Mouse (Mus musculus): ENCODE results near the gene Lmbr1l.

DNA sequence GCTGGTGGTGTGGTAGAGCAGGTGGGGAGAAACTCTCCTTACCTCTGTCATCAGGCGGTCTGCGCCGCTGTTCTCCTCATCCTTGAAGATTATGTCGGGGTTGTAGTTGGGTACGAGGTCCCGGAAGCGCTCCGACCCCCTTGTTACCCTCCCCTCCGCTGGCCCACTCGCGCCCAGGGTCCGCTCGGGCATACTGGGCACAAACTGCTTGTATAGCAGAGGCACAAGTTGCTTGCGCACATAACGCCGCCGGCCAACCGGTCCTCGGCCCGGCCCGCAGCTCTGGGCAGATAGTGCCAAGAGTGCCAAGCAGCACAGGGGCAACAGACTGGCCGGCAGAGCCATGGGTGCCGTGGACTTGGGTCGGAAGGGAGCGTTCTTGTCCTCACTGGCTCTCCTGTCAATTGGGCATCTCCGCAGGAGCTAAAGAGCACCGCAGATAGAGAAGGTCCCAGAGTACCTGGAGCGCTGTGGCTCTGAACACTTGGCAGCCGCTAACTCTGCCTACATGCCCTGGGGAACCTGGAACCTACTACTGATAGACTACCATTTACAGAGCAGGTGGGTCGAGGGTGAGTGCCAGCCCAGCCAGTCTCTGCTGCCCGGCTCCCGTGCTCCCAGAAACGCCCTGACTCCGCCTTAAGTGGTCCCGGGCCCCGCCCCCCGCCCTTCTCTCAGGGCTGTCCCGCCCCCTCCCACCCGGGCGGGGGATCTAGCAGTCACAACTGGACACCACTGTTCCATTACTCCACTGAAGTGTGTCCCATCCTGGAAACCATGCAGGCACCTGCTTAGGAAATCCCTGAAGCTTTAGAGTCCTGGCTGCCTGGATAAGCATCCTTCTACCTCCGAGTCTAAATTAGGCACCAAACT, 19.9 kb downstream of the Lmbr1l start, which contains the start of gene Dhh:
- TF ChIP-seq CTCF (IDR thresholded peaks at IDR 0.05; ENCODE audit: control insufficient read depth, insufficient read depth, insufficient replicate concordance, low read depth, low read length): no peak
- TF ChIP-seq POLR2A (IDR thresholded peaks at IDR 0.05; ENCODE audit: control insufficient read depth, low read depth, low read length): peak; percentile 10; the same call in 1 of the 2 replicates

Data from testis, adult 2 months (tissue).